Mouse (Mus musculus): ENCODE measurements around the gene Unc5b.
A peak's percentile ranks its signal among the peaks of the same experiment; 100 is the strongest.

Unc5b gene

DNA sequence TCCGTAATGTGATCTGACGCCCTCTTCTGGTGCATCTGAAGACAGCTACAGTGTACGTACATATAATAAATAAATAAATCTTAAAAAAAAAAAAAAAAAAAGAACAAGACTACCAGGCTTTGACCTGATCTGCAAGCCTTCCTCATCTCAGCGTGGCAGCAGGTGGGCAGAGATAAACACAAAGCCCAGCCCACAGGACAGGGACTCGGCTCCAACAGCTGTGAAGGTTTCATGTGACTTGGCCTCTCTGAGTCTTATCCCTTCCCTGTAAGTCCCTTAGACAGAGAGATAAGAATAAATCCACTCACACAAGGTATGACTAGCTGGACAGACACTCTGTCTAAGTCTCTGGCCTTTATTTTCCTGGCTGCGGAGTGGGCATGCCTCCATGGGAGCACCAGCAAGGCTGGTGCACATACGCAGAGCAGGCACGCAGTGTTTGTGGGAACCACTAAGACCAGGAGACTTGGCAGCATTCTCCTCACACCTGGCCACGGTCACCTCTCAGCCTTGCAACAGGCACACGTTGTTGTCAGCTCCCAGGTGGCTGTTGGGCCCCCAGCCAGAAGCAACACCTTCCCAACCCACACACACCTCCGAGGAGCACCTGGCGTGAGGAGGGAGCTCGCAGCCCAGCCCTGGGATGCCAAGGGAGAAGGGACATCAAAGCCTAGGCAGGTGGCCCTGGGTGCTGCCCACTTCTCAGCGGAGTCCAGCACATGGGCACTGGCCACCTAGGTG lies 33.5 kb downstream of the Unc5b start:
- no peak for DNase-seq

DNA sequence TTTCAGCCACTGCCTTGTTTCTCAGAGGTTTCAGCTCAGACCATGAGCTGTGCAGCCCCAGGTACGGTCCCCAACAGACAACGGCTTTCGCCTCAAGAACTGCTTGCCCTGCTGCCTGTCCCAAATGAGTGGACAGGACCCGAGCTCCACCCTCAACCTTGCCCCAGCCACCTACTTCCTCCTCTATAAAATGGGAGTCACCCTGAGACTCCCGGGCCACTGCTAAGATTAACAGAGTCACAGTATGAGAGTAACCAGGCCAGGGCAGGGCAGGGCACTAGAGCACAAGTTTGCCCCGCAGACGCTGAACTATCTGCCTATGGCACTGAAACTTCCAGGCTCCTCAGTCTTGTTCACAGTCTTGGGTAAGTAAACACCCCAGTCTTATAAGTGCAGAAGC lies 34.9 kb downstream of the Unc5b start:
- DNase-seq = no peak

DNA sequence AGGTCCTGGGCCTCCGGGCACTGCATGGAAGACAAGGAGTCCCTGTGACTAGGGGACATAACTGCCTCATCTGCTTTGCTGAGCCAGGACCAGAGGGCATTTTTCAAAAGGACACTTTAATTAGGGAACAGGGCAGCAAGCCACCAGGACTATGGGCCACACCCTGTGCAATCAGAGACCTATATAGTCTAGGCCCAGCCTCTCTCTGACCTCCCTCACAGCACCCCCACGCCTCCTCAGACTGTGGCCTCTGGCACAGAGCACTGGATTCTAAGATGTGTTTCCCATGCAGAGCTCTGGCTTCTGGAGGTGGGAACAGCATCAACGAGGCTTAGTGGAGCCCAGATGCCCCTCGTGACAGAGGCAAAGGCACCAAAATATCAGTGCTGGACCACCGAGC lies 35.4 kb downstream of the Unc5b start:
- no peak for DNase-seq

DNA sequence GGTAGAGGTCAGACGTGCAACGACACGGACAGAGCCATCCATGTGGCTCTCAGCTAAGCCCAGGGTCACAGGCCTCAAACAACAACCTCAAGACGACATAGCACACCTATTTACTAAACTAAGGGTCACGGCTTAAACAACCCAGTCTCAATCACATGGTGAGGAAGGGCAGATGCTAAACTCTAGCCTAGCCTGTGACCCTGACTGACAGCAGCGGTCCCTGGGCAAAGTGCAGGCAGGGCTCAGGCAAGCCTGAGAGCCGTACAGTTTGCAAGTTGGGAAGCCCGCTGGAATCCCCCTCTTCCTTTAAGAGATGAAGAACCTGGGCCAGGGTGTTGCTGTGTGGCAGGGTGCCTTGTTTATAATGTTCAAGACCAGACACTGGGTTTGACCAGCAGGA lies 36.6 kb downstream of the Unc5b start:
- no peak for DNase-seq

DNA sequence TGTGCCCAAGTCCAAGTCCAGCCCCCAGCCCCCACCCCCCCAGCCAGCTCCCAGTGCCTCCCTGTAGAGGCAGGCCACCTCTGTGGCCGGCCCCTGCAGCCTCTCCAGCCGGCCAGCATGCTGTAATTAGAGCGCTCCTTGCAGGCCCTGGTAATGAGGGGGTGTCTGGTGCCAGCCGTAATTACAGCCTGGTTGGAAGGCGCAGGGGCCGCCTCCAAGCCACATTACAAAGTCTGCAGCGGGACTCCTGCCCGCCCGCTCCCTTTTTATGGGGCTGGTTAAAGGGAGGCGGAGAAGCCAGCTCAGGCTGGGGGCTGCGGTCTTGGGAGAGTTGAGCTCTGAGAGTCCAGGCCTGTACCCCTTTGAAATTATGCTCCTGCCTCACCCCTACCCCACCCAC lies 37.0 kb downstream of the Unc5b start:
- DNase-seq = no peak

DNA sequence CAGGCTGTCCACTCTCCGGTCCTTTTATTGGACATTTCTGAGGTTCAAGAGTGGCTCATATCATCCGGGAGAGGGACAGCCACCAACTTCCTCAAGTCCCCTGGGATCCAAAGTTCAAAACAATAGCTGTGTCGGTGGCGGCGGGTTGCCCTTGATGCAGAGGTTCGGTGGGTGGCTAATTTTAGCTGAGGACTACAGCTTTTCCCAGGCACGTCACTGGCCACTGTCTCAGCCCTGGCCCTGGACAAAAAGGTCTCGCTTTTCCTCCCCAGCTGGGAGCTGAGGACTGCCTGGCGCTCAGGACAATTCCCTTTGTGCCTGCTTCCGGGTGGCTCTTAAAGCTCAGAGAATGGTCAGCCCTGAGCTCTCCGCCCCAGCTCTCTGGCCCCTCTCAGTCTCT lies 38.5 kb downstream of the Unc5b start:
- no peak for DNase-seq

DNA sequence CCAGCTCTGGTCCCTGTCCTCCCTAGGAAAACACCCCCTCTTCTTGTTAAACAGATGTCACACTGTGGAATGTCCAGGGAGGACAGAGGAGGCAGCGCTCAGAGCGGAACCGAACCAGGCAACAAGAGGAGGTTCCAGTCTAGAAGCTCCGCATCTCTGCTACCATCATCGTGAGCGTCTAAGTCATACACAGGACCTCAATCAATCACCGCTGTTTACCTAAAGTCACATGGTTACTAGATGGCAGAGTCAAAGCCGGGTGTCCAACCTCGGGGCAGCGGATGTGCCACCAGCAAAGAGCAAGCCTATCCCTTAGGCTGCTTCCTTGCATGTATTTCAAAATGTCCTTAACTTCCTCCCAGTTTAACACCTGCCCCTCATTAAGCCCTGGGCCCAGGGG lies 39.0 kb downstream of the Unc5b start:
- DNase-seq = no peak

DNA sequence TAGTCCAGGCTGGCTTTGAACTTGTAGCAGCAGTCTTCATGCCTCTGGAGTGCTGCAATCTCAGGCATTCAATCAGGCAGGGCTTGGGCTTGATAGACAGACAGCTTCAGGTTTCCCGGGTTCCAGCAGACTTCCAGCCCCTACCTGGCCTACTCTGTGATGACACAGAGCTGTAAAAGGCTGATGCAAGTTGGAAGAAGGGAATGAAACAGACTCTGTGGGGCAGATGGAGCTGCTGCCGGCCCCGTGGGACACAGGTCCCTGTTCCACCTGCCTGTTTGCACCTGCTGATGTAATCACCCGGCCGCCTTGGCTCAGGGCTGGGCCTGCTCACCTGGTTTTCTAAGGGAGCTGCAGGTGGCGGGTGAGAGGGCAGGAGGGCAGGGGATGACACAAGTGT lies 40.5 kb downstream of the Unc5b start:
- no peak for DNase-seq

DNA sequence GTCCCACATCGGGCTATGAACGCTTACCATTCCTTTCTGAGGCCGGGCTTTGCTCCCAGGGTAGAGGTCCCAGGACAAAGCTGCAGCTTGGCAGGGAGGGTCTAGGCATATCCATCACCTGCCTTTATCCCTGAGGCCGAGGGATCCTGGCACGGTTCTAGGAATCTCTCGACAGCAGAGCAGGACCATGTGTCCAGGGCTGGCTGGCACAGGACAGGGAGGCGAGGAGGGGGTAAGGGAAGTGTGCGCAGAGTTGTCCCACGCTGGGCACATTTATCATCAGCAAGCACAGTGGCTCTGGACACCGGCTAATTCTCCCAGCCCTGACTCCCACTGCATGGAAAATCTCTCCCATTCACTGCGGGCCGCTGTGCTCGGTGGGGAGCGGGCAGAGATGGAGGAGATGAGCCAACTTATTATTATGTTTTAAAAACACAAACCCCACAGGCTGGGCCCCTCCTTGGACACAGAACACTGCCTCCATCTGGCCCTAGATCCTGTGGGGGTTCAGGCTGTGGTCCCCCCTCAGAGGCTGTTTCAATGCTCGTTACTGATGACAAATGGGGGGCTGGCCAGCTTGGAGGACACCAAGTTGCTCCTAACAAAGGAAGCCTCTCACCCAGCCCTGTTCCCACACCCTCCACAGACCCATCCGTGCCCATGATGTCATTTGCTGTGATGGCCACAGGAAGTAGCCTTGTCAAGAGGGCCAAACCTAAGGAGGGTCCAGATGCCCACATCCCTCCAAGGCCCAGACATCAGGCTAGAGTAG lies 43.9 kb downstream of the Unc5b start:
- no peak for DNase-seq

DNA sequence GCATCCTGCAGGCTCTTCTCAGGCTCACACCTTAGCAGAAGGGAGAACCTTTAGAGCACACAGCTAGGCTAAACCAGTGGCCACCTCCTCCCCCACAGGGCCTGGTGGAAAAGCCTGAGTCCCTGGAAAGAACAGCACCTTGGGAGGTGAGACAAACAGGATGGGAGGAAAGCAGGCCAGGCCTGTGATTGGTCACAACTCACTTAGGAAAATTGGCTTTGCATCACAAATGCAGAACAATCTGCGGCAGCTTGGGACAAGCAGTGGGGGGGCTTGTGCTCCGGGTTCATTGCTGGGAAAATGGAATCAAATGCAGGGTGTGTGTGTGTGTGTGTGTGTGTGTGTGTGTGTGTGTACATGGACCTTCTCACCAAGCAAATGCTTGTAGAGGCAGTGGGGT lies 47.8 kb downstream of the Unc5b start:
- DNase-seq = no peak

DNA sequence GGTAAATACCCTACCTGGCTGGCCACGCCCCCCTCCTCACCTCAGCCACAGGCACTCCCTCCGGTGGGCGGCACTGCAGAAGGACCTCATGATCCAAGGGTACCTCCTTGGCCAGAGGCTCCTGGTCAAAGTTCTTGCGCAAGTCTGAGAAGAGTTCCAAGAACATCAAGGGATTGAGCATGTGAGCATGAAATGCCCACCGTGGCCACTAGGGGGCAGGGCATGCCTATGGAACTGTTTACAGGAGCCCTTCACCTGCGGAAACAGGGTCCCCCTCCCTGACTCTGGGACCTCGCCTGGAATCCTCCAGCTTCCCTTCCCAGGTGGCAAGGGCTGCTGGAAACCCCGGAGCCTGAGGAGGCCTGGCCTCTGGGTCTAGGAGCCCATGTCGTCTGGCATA lies 51.8 kb downstream of the Unc5b start:
- DNase-seq = peak; percentile 60 to 68

DNA sequence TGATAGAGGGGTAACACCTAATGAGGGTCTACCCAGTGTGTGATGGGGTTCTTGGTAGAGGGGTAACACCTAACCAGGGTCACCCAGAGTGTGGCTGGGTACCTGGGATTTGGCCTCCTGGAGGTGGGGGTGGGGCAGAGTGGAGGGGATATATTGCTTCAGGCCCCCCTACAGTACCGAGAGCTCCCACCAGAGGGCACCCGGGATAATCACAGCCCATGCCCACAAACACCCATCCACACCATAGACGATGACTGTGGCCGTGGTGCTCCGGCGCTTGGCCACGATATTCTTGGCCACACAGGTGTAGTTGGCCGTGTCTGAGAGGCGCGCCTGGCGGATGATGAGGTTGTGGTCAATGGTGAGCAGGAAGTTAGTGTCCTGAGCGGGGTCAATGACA lies 52.8 kb downstream of the Unc5b start:
- DNase-seq = peak; percentile 50 to 59

DNA sequence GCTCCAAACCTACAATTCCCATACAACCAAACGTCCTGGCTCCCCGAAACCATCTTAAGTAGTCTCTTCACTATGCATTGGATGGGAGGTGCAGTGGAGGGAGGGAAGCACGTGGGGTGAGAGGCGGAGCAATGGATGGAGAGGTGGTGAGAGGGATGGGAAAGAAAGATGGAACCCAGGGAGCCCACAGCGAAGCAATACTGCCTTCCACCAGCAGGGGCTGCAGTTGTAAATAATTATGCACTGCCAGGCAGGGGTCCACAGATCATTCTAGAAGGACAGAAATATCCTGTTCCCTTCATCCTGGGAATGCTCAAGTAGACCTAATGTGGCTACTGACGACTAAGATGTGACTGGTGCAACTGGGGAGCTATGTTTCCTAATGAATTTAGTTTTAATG lies 55.9 kb downstream of the Unc5b start:
- no peak for DNase-seq

DNA sequence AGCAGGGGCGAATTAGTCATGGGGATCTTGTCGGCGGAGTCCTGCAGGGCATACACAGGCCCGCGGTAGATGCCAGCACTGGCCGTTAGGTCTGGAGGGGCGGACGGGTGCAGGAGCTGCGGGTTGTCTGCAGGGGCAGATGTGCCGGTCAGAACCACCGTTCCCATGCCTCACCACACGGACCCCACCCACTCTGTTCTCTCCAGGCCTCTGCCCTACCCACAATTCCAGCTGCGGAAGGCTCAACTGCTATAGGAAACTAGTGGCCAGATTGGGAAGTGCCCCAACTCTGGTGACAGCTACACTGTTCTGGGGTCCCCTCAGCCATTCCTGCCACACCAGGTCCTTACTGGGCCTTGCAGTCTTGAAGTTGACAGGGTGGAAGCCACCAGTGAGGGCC lies 56.8 kb downstream of the Unc5b start:
- no peak for DNase-seq

DNA sequence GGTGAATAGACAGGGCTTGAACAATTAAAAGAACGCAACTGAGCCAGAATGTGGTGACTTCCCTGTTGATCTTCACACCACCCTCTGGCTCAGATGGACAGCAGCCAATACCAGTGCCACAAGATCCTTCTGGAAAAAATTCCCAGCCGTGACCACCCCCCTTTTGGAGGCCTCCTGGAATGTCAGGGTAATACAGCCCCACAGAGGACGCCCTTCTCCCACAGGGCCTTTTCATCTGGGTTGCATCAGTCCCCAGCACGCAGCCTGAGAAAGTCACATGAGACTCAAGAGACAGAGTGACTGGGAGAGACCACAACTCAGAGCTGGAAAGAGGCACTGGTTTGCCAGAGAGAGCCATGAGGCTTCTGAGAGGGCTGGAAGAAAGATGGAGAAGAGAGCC lies 60.5 kb downstream of the Unc5b start:
- DNase-seq = no peak

DNA sequence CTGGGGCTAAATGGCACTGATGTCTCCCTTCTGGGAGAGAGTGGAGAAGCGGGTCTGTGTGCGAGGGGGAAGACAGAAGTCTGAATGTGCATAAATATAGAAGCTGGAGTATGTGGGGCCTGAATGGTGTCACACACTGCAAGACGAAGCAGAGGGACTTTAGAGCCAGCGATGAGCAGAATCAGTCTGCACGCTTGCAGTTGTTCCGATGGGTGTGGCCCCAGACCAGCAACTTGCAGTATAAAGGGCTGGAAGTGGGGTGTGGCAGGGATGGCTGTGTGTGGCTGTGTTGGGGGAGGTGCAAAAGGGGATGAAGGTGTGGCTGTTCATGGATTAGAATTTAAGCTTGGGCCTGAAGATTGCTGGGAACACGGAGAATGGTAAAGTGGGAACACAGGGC lies 62.8 kb downstream of the Unc5b start:
- no peak for DNase-seq

DNA sequence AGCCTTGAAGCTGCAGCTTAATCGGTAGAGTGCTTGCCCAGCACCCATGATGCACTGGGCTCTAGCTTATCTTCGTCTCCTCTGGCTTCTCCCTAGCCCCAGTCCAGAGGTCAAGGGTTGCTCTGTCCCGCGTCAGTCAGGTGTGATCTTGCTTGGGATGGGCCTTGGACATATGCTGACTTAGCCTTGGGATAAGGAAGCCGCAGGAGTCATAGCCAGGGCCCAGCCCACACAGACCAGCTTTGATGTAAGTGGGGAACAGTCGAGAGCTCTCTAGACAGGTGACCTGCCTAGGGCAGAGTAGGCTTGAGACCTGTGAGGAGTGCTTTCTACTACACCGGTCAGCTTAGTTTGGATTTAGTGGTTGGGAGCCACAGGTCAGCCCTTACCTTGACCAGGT lies 64.0 kb downstream of the Unc5b start:
- no peak for DNase-seq

DNA sequence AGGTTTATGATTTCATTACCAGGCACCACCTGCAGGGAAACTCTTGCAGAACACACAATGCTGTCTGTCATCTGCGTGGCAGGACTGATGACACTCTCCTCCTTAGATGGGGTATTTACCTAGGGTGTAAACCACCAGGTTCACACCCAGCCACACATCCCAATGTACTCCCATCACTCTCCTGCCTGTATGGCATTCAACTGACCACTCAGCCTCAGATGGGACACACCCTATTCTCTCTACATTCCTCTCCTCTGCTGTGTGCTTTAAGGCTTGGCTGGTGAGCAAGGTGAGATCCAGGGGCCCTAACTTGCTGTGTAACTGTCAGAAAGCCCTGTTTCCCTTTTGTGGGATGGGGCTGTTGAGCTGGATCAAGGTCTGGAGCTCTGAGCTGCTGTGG lies 69.3 kb downstream of the Unc5b start:
- no peak for DNase-seq

DNA sequence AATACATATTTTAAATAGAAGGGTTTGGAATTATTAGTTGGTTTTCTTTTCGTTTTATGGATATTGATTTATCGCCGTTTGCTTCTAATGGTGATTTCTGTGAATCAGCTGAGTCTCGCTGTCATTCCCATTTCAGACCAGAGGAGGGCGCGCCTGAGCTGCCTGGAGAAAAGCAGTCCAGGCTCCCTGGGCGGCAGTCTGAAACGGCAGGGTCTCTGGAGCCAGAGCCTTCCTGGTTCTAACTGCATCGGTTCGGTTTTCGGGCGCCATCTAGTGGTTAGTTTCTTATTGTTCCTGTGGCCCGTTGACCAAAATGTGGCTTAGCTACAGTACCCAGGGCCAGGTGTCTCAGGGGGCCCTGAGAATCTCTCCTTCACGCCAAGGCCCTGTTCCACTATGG lies 71.0 kb downstream of the Unc5b start:
- peak; percentile 81 to 86 for DNase-seq

DNA sequence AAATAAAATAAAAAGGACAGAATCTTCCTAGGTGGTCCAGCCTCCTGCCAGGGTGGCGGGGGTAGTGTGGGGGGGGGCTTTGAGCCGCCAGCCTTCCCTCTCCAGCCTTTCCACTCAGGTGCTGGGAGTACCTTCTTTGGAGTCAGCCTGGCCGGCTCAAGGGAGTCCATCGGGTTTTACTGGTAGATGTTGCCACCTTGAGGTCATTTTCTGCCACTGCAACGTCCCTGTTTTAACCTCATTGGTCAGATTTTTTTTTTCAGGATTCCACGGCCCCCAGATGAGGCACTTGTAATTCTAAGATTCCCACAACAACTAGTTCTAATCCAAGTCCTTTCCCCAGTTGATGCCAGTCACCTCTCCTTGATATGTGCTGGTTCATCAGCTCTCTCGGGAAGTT lies 74.4 kb downstream of the Unc5b start:
- DNase-seq = peak; percentile 55 to 62

DNA sequence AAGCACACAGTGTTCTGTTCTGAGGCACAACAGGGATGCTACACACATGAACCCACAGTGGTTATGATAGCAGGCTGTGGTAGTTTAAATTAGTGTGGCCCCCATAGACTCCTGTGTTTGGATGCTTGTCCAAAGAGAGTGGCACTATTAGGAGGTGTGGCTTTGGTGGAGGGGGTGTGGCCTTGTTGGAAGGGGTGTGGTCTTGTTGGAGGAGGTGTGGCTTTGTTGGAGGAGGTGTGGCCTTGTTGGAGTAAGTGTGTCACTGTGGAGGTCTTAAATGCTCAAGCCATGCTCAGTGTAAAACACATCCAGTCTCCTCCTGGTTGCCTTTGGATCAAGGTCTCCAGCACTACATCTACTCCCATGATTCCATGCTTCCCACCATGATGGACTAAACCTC lies 75.2 kb downstream of the Unc5b start:
- no peak for DNase-seq

DNA sequence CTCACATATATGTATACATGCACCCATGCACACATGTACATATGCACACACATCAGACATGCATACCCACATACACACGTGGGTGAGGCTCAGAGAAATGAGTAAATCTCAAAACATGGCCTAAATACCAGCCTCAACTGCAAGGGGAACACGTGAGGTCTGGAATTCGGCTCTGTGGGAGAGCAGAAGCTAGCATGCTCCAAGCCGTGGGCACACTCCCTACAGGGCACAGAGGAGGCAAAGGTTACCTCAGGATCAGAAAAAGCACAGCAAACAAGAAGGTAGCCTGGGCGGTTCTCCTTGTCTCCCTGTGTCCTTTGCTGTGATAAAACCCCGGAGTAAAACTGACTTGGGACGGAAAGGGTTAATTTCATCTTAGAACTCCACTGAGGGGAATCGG lies 77.4 kb downstream of the Unc5b start:
- DNase-seq = no peak

DNA sequence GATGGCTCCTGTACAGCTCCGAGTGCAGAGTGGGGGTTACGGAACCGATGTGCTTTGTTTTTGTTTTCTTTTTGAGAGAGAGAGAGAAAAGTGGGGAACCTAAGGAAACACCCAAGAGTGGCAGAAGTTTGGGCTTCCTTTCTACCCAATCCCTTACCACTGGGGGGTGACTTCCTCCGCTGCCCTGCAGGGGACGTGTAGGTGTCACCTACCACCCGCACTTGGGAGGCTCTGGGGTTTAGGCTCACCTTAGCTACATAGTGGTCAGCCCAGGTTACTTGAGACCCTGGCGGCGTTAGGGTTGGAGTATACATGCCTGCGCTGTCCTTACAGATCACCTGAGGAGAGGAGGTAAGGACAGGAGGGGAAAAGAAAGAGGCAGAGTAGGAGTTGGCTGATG lies 78.1 kb downstream of the Unc5b start:
- DNase-seq = peak; percentile 36 to 58

Data from thymus, postnatal 36 days (tissue).